Mouse (Mus musculus): ENCODE measurements around the gene Tef.

- TF ChIP-seq CTCF (conservative IDR thresholded peaks at IDR 0.05; ENCODE audit: low read length), result no peak
- TF ChIP-seq NANOG (IDR thresholded peaks at IDR 0.05; ENCODE audit: borderline replicate concordance, low read length), result no peak
- TF ChIP-seq POU5F1 (IDR thresholded peaks at IDR 0.05; ENCODE audit: borderline replicate concordance, low read length), result no peak
Observed at GRCm38 (mm10) chr15:81839634-81840033, 37.4 kb downstream of the Tef start.
